Mouse (Mus musculus) frontal cortex, adult (tissue): ENCODE results near the gene Kcp.

Source experiments
- ATAC-seq: cut with Nextera tagmentation; 2 replicates; pipeline ENCODE4 v1.9.2; 2017; ENCODE audit warnings: mild to moderate bottlenecking, moderate library complexity, mixed read lengths; ENCODE audit not compliant: low TSS enrichment

The Kcp gene

DNA sequence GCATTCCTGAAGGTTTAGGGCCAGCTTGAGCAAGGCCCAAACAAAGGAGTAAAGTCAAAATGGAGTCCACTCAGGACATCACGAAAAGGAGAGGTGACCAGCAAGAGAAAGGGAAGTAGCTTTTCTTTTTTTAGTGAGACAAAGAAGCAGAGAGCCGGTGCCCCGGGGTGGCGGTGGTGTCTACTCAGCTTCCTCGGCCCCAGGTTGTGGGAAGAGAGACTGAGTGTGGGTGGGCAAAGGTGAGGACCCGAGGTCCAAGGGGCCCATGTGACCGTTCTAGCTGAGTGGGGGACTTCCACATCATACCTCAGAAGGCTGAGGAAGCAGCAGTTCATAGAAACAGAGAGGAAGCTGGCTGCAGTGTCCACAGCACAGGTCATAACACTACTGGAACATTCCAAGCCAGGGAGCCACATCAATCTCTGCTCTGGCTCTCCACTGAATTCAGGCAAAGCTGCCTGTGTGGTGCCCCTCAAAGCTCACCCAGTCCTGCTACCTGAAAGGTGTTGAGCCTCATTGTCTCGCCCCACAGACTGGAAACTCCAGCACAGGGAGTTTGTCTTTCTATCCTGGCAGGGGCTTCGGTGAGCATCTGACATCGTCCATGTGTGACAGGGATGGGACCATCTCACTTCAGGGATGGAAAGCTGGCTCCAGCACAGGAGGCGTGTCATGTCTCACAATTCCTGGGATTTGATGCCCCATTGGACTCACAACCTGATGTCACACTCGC lies 15.7 kb upstream of the Kcp start:
- ATAC-seq, result no peak

- ATAC-seq, result no peak
Measured at GRCm38 (mm10) chr6:29522626-29523300, 15.0 kb upstream of the Kcp start.

- ATAC-seq, result peak; percentile 85
Measured at GRCm38 (mm10) chr6:29517139-29517538, 9.4 kb upstream of the Kcp start.

GRCm38 (mm10) chr6:29513284-29513683 lies 5.5 kb upstream of the Kcp start:
- ATAC-seq, result peak; percentile 66

DNA sequence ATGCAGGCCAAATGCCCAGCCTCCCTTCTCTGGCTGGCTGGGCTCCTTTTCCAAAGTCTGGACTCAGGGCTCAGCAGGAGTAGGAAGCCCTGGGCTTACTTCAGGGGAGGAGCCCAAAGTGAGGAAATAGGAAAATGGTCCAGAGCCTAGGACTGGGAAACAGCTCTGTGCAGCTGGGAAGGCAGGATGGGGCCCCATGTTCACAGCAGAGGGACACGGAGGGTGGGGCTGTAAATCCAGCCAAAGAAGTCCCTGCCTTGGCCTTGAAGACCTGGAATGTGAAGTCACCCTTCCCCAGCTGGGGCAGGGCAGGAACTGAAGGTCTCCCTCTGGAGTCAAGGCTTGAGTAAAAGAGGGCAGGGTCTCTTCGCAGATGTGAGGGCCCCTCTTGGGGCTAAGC lies 1.3 kb upstream of the Kcp start:
- ATAC-seq, result no peak

- no peak for ATAC-seq
Measured at GRCm38 (mm10) chr6:29506834-29507233, 918 bp downstream of the Kcp start.

- ATAC-seq, result no peak
Measured at GRCm38 (mm10) chr6:29505493-29505892, 2.3 kb downstream of the Kcp start.

DNA sequence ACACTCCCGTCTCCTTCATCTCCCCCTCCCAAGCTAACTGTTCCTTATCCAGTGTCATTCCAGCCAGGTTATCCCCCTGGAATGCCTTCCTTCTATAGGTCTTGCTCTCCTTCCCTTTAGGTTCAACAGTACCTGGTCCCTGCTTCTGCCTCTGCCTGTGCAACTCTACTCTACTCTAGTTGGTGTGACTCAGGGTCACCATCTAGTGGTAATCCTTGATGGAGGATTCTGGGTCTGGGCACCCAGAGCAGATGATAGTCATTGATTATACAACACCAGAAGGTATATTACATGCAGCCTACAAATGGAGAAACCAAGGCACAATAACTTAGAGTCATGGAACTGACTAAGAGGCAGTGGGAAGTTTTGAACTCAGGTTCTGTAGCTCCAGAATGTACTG lies 6.2 kb downstream of the Kcp start:
- ATAC-seq, result no peak

- ATAC-seq, result no peak
Measured at GRCm38 (mm10) chr6:29500810-29501209, 6.9 kb downstream of the Kcp start.

DNA sequence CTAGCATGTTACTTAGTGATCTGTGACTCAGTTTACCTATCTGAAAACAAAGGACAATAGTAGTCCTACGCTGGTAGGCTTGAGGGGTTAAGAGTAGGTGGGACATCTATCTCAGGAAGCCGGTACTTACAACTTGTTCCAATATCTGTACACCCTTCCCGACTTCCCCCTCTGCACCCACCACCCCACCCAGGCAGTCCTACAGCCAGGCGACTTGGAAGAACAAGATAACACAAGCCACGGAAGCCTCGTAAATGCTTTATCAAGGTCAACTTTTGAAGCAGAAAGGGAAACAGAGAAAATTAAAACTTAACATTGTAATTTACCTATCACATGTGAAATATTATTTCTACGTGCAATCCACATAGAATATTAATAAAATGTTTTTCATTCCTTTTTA lies 7.6 kb downstream of the Kcp start:
- ATAC-seq, result no peak

GRCm38 (mm10) chr6:29497791-29498190 lies 10.0 kb downstream of the Kcp start:
- no peak for ATAC-seq

DNA sequence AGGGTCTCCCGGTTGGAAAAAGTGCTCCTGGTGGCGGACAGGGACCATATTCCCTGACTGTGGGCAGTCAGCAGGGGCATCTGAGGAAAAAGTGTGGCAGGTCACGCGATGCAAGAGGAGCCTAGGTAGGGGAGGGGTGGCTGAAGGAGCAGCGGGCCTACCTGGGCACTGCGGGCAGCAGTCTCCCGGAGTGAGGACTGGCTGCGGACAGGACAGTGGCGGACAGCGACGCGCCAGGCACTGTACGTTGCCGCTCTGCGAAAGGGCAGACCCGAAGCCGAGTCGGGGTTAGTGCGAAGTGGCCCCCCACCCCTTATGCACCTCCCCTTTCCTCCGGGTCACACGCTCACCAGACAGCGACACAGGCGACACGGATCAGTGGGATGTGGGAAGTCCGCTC lies 11.5 kb downstream of the Kcp start:
- ATAC-seq, result no peak

GRCm38 (mm10) chr6:29494101-29494500 lies 13.7 kb downstream of the Kcp start:
- ATAC-seq, result no peak

- ATAC-seq, result no peak
Measured at GRCm38 (mm10) chr6:29485951-29486350, 21.8 kb downstream of the Kcp start.

DNA sequence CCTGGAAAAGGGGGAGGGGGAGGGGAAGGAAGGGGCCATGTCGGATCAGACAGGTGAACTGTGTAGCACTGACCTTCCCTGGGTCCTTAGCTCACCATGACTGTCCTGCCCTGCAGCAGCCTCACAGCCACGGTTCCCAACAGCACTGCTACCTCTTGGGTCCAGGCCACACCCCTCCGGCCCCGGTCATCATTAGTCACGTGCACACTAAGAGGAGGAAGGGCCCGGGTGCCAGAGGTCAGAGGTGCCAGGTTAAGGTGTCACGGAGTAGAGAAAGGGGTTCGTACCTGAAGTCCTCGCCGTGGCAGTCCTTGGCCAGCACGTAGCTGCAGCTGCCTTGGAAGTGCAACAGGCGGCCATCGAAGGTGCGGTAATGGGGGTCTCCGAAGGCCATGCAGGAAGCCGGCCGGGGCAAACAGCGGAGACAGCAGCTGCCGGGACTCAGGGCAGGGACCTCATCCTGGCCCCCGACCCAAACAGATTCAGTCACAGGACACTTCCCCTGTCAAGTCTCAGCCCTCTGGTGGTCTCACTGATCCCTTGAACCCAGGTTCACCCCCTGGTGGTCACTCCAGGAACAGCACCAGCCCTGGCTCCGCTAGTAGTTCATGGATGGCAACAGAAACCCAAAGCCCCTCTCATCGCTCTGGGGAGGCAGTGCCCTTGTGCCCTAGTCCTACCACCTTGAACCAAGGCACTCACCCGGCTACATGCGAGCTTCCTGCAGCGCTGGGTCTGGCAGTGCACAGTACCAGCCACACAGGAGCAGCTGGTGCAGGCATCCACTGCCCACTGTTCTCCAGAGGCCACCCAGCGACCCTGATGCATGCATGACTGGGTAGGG lies 22.8 kb downstream of the Kcp start:
- no peak for ATAC-seq

GRCm38 (mm10) chr6:29482691-29483090 lies 25.1 kb downstream of the Kcp start:
- no peak for ATAC-seq

DNA sequence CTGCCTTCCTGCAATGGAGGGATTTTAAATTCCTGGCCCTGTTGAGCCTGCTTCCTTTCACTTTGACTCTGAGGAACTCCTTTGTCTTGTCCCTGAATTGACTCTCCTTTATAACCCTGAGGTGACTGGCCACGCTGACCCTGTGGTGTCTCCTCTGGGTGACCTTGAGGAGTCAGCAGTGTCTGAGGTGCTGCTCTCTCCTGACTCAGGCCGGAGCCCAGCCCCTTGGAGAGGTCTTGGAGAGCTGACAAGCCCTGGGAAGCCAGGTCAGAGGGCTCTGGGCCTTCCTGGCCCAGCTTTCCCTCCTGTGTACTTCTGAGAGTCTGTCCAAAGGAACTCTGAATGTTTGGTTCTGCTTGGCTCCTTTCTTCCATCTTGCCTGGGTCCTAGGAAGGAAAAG lies 33.0 kb downstream of the Kcp start:
- no peak for ATAC-seq

GRCm38 (mm10) chr6:29473941-29474691 lies 33.6 kb downstream of the Kcp start:
- ATAC-seq, result peak; percentile 97

GRCm38 (mm10) chr6:29471137-29471536 lies 36.6 kb downstream of the Kcp start, which contains the start of gene Atp6v1fnb:
Atp6v1fnb (plus strand) TSS chr6:29471437.
- no peak for ATAC-seq

GRCm38 (mm10) chr6:29468851-29469250 lies 38.9 kb downstream of the Kcp start:
- ATAC-seq, result no peak

GRCm38 (mm10) chr6:29467583-29468354 lies 40.0 kb downstream of the Kcp start, which contains the start of gene Atp6v1f:
Atp6v1f (plus strand) TSS chr6:29467718.
- ATAC-seq, result peak; percentile 96
